Mouse (Mus musculus): ENCODE results near the gene Gm1123. TPM values are rescaled to one million over a fixed set of nuclear protein-coding genes. Genes with fewer than 3 reads are reported as not detected.

Gm1123 gene
- polyA plus RNA-seq (2015; fragmentation: Nextera tagmentation; extraction: Ambion mirVana): 3.4 and 4.0 TPM in 2 replicates

DNA sequence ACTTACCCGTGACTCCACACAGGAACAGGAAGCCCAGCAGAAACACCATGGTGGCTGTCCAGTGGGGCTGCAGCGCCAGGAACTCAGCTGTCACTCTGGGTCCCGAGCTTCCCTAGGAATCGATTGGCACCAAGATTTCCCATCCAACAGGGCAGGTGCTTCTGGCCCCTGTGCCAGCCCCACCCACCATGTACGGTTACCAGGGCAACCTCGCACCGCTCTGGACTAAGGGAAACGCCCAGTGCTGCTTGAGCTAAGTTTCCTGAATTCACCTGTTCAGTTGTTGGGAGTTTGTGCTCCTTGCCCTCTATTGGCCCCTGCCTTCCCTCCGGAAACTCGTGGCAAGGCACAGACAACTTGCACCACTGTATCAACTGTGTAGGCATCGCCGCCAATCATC lies at the start of gene Gm1123:
TSS of gene Gm1123 (minus strand) at position 141 of the 400 bp plus-strand sequence.
- peak; percentile 77; the same call in 1 of the 2 replicates for ATAC-seq (ENCODE audit: insufficient read depth, low FRiP score)
- Histone ChIP-seq H3K4me3 (replicated peaks; ENCODE audit: low read length) (no peak within 1 kb of the TSS), H3K27ac (ENCODE audit: low read length) (no peak within 1 kb of the TSS)

GRCm38 (mm10) chr9:99081718-99082117 lies 46.2 kb upstream of the Gm1123 start:
- no peak overlapping the region for H3K4me2 ChIP-seq (ENCODE audit: low read depth, low read length)
- no peaks in the 10 kb centered on the region for H3K36me3 ChIP-seq (ENCODE audit: control insufficient read depth, insufficient read depth, low read length)
- H3K27ac ChIP-seq (ENCODE audit: low read length): no peak overlapping the region
- 92% methylated on average over 5 of the region's 5 CpGs for WGBS
- no peak for ATAC-seq (ENCODE audit: insufficient read depth, low FRiP score)
- no peaks in the 10 kb centered on the region for H3K27me3 ChIP-seq (ENCODE audit: control insufficient read depth, insufficient read depth, low read length)
- no peaks in the 10 kb centered on the region for H3K4me1 ChIP-seq (ENCODE audit: control insufficient read depth, insufficient read depth, low read length)
- no peak overlapping the region for H3K4me3 ChIP-seq (replicated peaks; ENCODE audit: low read length)
- H3K9ac ChIP-seq (ENCODE audit: low read length): no peak overlapping the region
- H3K9me3 ChIP-seq (replicated peaks; ENCODE audit: control insufficient read depth, low read length): no peaks in the 10 kb centered on the region

More for the DNA sequence above, at the start of gene Gm1123:
- Histone ChIP-seq H3K4me2 (ENCODE audit: low read depth, low read length) (no peak within 1 kb of the TSS), H3K27me3 (ENCODE audit: control insufficient read depth, insufficient read depth, low read length) (no peaks in the 10 kb centered on the region), H3K36me3 (ENCODE audit: control insufficient read depth, insufficient read depth, low read length) (no peaks in the 10 kb centered on the region), H3K4me1 (ENCODE audit: control insufficient read depth, insufficient read depth, low read length) (no peaks in the 10 kb centered on the region), H3K9me3 (replicated peaks; ENCODE audit: control insufficient read depth, low read length) (no peaks in the 10 kb centered on the region), H3K9ac (ENCODE audit: low read length) (no peak within 1 kb of the TSS)
- WGBS: 57% methylated on average over 12 of the region's 12 CpGs

- no peak for ATAC-seq (ENCODE audit: insufficient read depth, low FRiP score)
- Histone ChIP-seq H3K4me1 (ENCODE audit: control insufficient read depth, insufficient read depth, low read length) (no peaks in the 10 kb centered on the region), H3K4me2 (ENCODE audit: low read depth, low read length) (no peak overlapping the region), H3K4me3 (replicated peaks; ENCODE audit: low read length) (no peak overlapping the region), H3K36me3 (ENCODE audit: control insufficient read depth, insufficient read depth, low read length) (no peaks in the 10 kb centered on the region), H3K27ac (ENCODE audit: low read length) (no peak overlapping the region), H3K27me3 (ENCODE audit: control insufficient read depth, insufficient read depth, low read length) (no peaks in the 10 kb centered on the region), H3K9ac (ENCODE audit: low read length) (no peak overlapping the region), H3K9me3 (replicated peaks; ENCODE audit: control insufficient read depth, low read length) (no peaks in the 10 kb centered on the region)
- WGBS: 69% methylated on average over 3 of the region's 3 CpGs
These were observed 45.8 kb upstream of the Gm1123 start for GRCm38 (mm10) chr9:99081308-99081707.

- H3K27ac ChIP-seq (ENCODE audit: low read length): no peak overlapping the region
- no peak overlapping the region for H3K4me3 ChIP-seq (replicated peaks; ENCODE audit: low read length)
- no peak overlapping the region for H3K4me2 ChIP-seq (ENCODE audit: low read depth, low read length)
- no peaks in the 10 kb centered on the region for H3K27me3 ChIP-seq (ENCODE audit: control insufficient read depth, insufficient read depth, low read length)
- no peaks in the 10 kb centered on the region for H3K4me1 ChIP-seq (ENCODE audit: control insufficient read depth, insufficient read depth, low read length)
- H3K36me3 ChIP-seq (ENCODE audit: control insufficient read depth, insufficient read depth, low read length): no peaks in the 10 kb centered on the region
- WGBS: 94% methylated on average over 2 of the region's 2 CpGs
- no peaks in the 10 kb centered on the region for H3K9me3 ChIP-seq (replicated peaks; ENCODE audit: control insufficient read depth, low read length)
- H3K9ac ChIP-seq (ENCODE audit: low read length): no peak overlapping the region
- no peak for ATAC-seq (ENCODE audit: insufficient read depth, low FRiP score)
These were observed 45.1 kb upstream of the Gm1123 start for GRCm38 (mm10) chr9:99080657-99081056.

DNA sequence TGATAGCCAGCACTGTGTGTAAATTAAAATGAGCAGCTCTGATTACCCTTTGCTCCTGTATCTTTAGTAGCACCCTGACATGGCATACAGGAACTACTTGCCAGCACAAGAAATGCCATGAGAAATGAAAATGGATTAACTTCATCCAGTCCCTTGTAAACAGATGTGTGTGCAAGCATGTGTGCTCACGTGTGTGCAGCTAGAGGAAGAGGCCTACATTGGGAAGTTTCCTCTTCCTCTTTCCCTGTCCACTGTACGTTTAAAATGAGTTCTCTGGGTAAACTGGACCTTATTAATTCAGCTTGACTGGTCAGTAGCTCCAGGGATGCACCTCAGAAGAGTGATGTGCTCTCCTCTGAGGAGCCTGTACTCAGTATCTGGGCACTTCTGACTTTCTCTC lies 38.9 kb upstream of the Gm1123 start:
- Histone ChIP-seq H3K9ac (ENCODE audit: low read length) (no peak overlapping the region), H3K9me3 (replicated peaks; ENCODE audit: control insufficient read depth, low read length) (no peaks in the 10 kb centered on the region), H3K27ac (ENCODE audit: low read length) (no peak overlapping the region), H3K36me3 (ENCODE audit: control insufficient read depth, insufficient read depth, low read length) (no peaks in the 10 kb centered on the region), H3K4me1 (ENCODE audit: control insufficient read depth, insufficient read depth, low read length) (no peaks in the 10 kb centered on the region), H3K4me3 (replicated peaks; ENCODE audit: low read length) (no peak overlapping the region), H3K27me3 (ENCODE audit: control insufficient read depth, insufficient read depth, low read length) (no peaks in the 10 kb centered on the region), H3K4me2 (ENCODE audit: low read depth, low read length) (no peak overlapping the region)
- 68% methylated on average over 2 of the region's 2 CpGs for WGBS
- ATAC-seq (ENCODE audit: insufficient read depth, low FRiP score): no peak

GRCm38 (mm10) chr9:99072538-99072937 lies 37.0 kb upstream of the Gm1123 start:
- WGBS: 53% methylated on average over 4 of the region's 4 CpGs
- Histone ChIP-seq H3K9me3 (replicated peaks; ENCODE audit: control insufficient read depth, low read length) (no peaks in the 10 kb centered on the region), H3K27me3 (ENCODE audit: control insufficient read depth, insufficient read depth, low read length) (no peaks in the 10 kb centered on the region), H3K4me1 (ENCODE audit: control insufficient read depth, insufficient read depth, low read length) (no peaks in the 10 kb centered on the region), H3K36me3 (ENCODE audit: control insufficient read depth, insufficient read depth, low read length) (no peaks in the 10 kb centered on the region), H3K9ac (ENCODE audit: low read length) (no peak overlapping the region), H3K4me2 (ENCODE audit: low read depth, low read length) (no peak overlapping the region), H3K4me3 (replicated peaks; ENCODE audit: low read length) (no peak overlapping the region), H3K27ac (ENCODE audit: low read length) (no peak overlapping the region)
- ATAC-seq (ENCODE audit: insufficient read depth, low FRiP score): no peak

- Histone ChIP-seq H3K9me3 (replicated peaks; ENCODE audit: control insufficient read depth, low read length) (no peaks in the 10 kb centered on the region), H3K36me3 (ENCODE audit: control insufficient read depth, insufficient read depth, low read length) (no peaks in the 10 kb centered on the region), H3K4me3 (replicated peaks; ENCODE audit: low read length) (no peak overlapping the region), H3K4me2 (ENCODE audit: low read depth, low read length) (no peak overlapping the region), H3K27ac (ENCODE audit: low read length) (no peak overlapping the region), H3K4me1 (ENCODE audit: control insufficient read depth, insufficient read depth, low read length) (no peaks in the 10 kb centered on the region), H3K9ac (ENCODE audit: low read length) (no peak overlapping the region), H3K27me3 (ENCODE audit: control insufficient read depth, insufficient read depth, low read length) (no peaks in the 10 kb centered on the region)
- WGBS: 83% methylated on average over 5 of the region's 5 CpGs
- ATAC-seq (ENCODE audit: insufficient read depth, low FRiP score): no peak
These were observed 29.8 kb upstream of the Gm1123 start for GRCm38 (mm10) chr9:99065311-99065710.

GRCm38 (mm10) chr9:99064216-99064615 lies 28.7 kb upstream of the Gm1123 start:
- no peaks in the 10 kb centered on the region for H3K4me1 ChIP-seq (ENCODE audit: control insufficient read depth, insufficient read depth, low read length)

DNA sequence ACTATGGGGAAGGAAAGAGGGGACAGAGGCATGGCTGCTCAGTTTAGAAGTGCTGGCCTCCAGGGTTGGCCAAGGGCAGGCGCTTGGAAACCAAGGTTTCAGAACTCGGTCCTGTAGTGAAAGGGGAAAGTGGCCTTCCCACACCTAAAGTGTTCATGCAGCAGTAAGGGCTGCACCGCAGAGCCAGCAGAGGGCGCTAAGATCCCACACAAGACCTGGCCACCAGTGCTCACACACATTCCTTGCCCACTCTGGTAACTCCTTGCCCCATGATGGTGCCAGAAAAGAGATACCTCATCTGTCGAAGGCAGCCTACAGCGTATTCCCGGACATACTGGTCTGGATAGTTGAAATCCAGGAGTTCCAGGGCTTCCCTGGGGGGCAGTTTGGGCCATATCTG lies 27.0 kb upstream of the Gm1123 start:
- no peak overlapping the region for H3K27ac ChIP-seq (ENCODE audit: low read length)
- no peak overlapping the region for H3K4me2 ChIP-seq (ENCODE audit: low read depth, low read length)
- no peak overlapping the region for H3K9ac ChIP-seq (ENCODE audit: low read length)
- 35% methylated on average over 7 of the region's 7 CpGs for WGBS
- no peaks in the 10 kb centered on the region for H3K27me3 ChIP-seq (ENCODE audit: control insufficient read depth, insufficient read depth, low read length)
- H3K36me3 ChIP-seq (ENCODE audit: control insufficient read depth, insufficient read depth, low read length): no peaks in the 10 kb centered on the region
- no peak overlapping the region for H3K4me3 ChIP-seq (replicated peaks; ENCODE audit: low read length)
- H3K4me1 ChIP-seq (ENCODE audit: control insufficient read depth, insufficient read depth, low read length): no peaks in the 10 kb centered on the region
- H3K9me3 ChIP-seq (replicated peaks; ENCODE audit: control insufficient read depth, low read length): no peaks in the 10 kb centered on the region
- ATAC-seq (ENCODE audit: insufficient read depth, low FRiP score): 0 out of 2 replicates have a peak, but pooled peaks have one; percentile 50

More at GRCm38 (mm10) chr9:99064216-99064615, 28.7 kb upstream of the Gm1123 start:
- WGBS: 42% methylated on average over 2 of the region's 2 CpGs
- Histone ChIP-seq H3K4me2 (ENCODE audit: low read depth, low read length) (no peak overlapping the region), H3K9me3 (replicated peaks; ENCODE audit: control insufficient read depth, low read length) (no peaks in the 10 kb centered on the region), H3K27me3 (ENCODE audit: control insufficient read depth, insufficient read depth, low read length) (no peaks in the 10 kb centered on the region), H3K9ac (ENCODE audit: low read length) (no peak overlapping the region), H3K36me3 (ENCODE audit: control insufficient read depth, insufficient read depth, low read length) (no peaks in the 10 kb centered on the region), H3K4me3 (replicated peaks; ENCODE audit: low read length) (no peak overlapping the region), H3K27ac (ENCODE audit: low read length) (no peak overlapping the region)
- no peak for ATAC-seq (ENCODE audit: insufficient read depth, low FRiP score)

GRCm38 (mm10) chr9:99057751-99058150 lies 22.2 kb upstream of the Gm1123 start:
- H3K4me1 ChIP-seq (ENCODE audit: control insufficient read depth, insufficient read depth, low read length): no peaks in the 10 kb centered on the region
- ATAC-seq (ENCODE audit: insufficient read depth, low FRiP score): no peak
- H3K27me3 ChIP-seq (ENCODE audit: control insufficient read depth, insufficient read depth, low read length): no peaks in the 10 kb centered on the region
- H3K9ac ChIP-seq (ENCODE audit: low read length): no peak overlapping the region
- 61% methylated on average over 3 of the region's 3 CpGs for WGBS
- no peak overlapping the region for H3K4me3 ChIP-seq (replicated peaks; ENCODE audit: low read length)
- H3K4me2 ChIP-seq (ENCODE audit: low read depth, low read length): no peak overlapping the region
- H3K27ac ChIP-seq (ENCODE audit: low read length): no peak overlapping the region
- no peaks in the 10 kb centered on the region for H3K36me3 ChIP-seq (ENCODE audit: control insufficient read depth, insufficient read depth, low read length)
- H3K9me3 ChIP-seq (replicated peaks; ENCODE audit: control insufficient read depth, low read length): no peaks in the 10 kb centered on the region
